Mouse (Mus musculus): ENCODE data around the gene Armcx4. TPM values are rescaled to one million over a fixed set of nuclear protein-coding genes. Genes with fewer than 3 reads are reported as not detected.
A peak's percentile ranks its signal among the peaks of the same experiment; 100 is the strongest.
"Not testable (repeated sequence)": the region's sequence is repeated elsewhere in the genome, so short reads cannot be mapped to it uniquely, and the experiment has no call there.

The Armcx4 gene
- polyA plus RNA-seq, 2 experiments, result 0.36 to 1.3 TPM

GRCm38 (mm10) chrX:134717752-134718308 is 31.5 kb downstream of the Armcx4 start, which contains the start of gene Armcx1:
Armcx1 (plus strand) TSS chrX:134717963.
- TF ChIP-seq EP300 (IDR thresholded peaks at IDR 0.05; ENCODE audit: low read depth), result no peak
- no peak for TF ChIP-seq CTCF (IDR thresholded peaks at IDR 0.05; ENCODE audit: low read depth)
- Histone ChIP-seq H3K27me3 (ENCODE audit: control insufficient read depth, insufficient read depth, low read length) (no peaks in the 10 kb centered on the region), H3K36me3 (replicated peaks; ENCODE audit: control insufficient read depth, insufficient read depth, low read depth) (no peaks in the 10 kb centered on the region), H3K4me2 (ENCODE audit: low read depth) (peak within 1 kb of the TSS; percentile 74), H3K4me3 (ENCODE audit: insufficient read depth in 1 of 2, low read depth in 2 of 2, low read length in 2 of 2) (peak within 1 kb of the TSS; percentile 53 to 90), H3K9me3 (ENCODE audit: control insufficient read depth, low read length) (no peaks in the 10 kb centered on the region), H3K9ac (replicated peaks) (peak within 1 kb of the TSS; percentile 54), H3K27ac (no peak within 1 kb of the TSS), H3K4me1 (replicated peaks; ENCODE audit: control insufficient read depth in 2 of 2, insufficient read depth in 2 of 2, low read length in 1 of 2) (peaks cover 0 to 2% of the 10 kb centered on the region in 2 experiments; a peak in 1 of 4 replicates)
- WGBS (ENCODE audit: insufficient replicate concordance), result 12% methylated on average over 16 of the region's 16 CpGs
- ATAC-seq (ENCODE audit: insufficient read depth) (peak; percentile 86), DNase-seq (ENCODE audit: low read depth in 3 of 3, low spot score in 3 of 3) (peak in 2 of 3 experiments; percentile 25 to 27)

- H3K27ac ChIP-seq, result no peak overlapping the region
- H3K4me1 ChIP-seq (replicated peaks; ENCODE audit: control insufficient read depth in 2 of 2, insufficient read depth in 2 of 2, low read length in 1 of 2), result peaks cover 0 to 2% of the 10 kb centered on the region in 2 experiments; a peak in 1 of 4 replicates
- ATAC-seq (ENCODE audit: insufficient read depth) (peak; percentile 63), DNase-seq (ENCODE audit: low read depth in 3 of 3, low spot score in 3 of 3) (peak in 1 of 3 experiments; percentile 19)
- 20% methylated on average over 14 of the region's 14 CpGs for WGBS (ENCODE audit: insufficient replicate concordance)
- no peaks in the 10 kb centered on the region for H3K9me3 ChIP-seq (ENCODE audit: control insufficient read depth, low read length)
- peak overlapping the region; percentile 53 to 90 for H3K4me3 ChIP-seq (ENCODE audit: insufficient read depth in 1 of 2, low read depth in 2 of 2, low read length in 2 of 2)
- no peaks in the 10 kb centered on the region for H3K36me3 ChIP-seq (replicated peaks; ENCODE audit: control insufficient read depth, insufficient read depth, low read depth)
- H3K27me3 ChIP-seq (ENCODE audit: control insufficient read depth, insufficient read depth, low read length), result no peaks in the 10 kb centered on the region
- peak overlapping the region; percentile 54 for H3K9ac ChIP-seq (replicated peaks)
- TF ChIP-seq EP300 (IDR thresholded peaks at IDR 0.05; ENCODE audit: low read depth) (no peak), CTCF (IDR thresholded peaks at IDR 0.05; ENCODE audit: low read depth) (no peak)
- H3K4me2 ChIP-seq (ENCODE audit: low read depth), result peak overlapping the region; percentile 74
Observed at GRCm38 (mm10) chrX:134718524-134718923, 32.2 kb downstream of the Armcx4 start.

- not testable (repeated sequence) for H3K4me3 ChIP-seq (ENCODE audit: insufficient read depth in 1 of 2, low read depth in 2 of 2, low read length in 2 of 2); H3K27ac ChIP-seq; H3K36me3 ChIP-seq (replicated peaks; ENCODE audit: control insufficient read depth, insufficient read depth, low read depth); H3K4me1 ChIP-seq (replicated peaks; ENCODE audit: control insufficient read depth in 2 of 2, insufficient read depth in 2 of 2, low read length in 1 of 2); ATAC-seq (ENCODE audit: insufficient read depth); H3K27me3 ChIP-seq (ENCODE audit: control insufficient read depth, insufficient read depth, low read length); H3K4me2 ChIP-seq (ENCODE audit: low read depth); H3K9me3 ChIP-seq (ENCODE audit: control insufficient read depth, low read length); DNase-seq (ENCODE audit: low read depth in 3 of 3, low spot score in 3 of 3); H3K9ac ChIP-seq (replicated peaks)
- WGBS (ENCODE audit: insufficient replicate concordance), result 64% methylated on average over 1 of the region's 2 CpGs
Observed at GRCm38 (mm10) chrX:134723762-134724161, 37.4 kb downstream of the Armcx4 start.

DNA sequence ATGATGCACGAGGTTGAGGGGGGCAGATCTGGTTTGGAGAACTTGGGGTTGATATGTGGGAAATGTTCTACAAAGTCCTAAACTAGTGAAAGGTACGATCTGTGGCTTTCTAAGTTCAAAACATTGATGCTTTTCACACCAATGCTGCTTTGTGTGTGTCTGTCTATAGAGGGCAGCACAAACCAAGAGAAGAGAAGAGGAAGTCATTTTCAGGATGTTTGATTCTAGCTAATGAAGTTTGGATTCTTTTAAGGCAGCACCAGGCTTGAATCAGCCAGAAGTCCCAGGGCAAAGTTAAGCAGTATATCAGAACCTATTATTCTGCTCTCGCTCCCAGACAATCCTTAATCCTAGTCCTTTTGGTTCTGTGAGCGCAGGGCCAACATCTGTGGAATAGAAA is 43.5 kb downstream of the Armcx4 start:
- ATAC-seq (ENCODE audit: insufficient read depth), result no peak
- Histone ChIP-seq H3K27me3 (ENCODE audit: control insufficient read depth, insufficient read depth, low read length) (no peaks in the 10 kb centered on the region), H3K27ac (no peak overlapping the region), H3K9ac (replicated peaks) (no peak overlapping the region), H3K4me2 (ENCODE audit: low read depth) (no peak overlapping the region), H3K36me3 (replicated peaks; ENCODE audit: control insufficient read depth, insufficient read depth, low read depth) (no peaks in the 10 kb centered on the region), H3K4me1 (replicated peaks; ENCODE audit: control insufficient read depth in 2 of 2, insufficient read depth in 2 of 2, low read length in 1 of 2) (no peaks in the 10 kb centered on the region), H3K4me3 (ENCODE audit: insufficient read depth in 1 of 2, low read depth in 2 of 2, low read length in 2 of 2) (no peak overlapping the region), H3K9me3 (ENCODE audit: control insufficient read depth, low read length) (no peaks in the 10 kb centered on the region)
- 25% methylated on average over 4 of the region's 4 CpGs for WGBS (ENCODE audit: insufficient replicate concordance)
- no peak for DNase-seq (ENCODE audit: low read depth in 3 of 3, low spot score in 3 of 3)
- no peak for TF ChIP-seq EP300 (IDR thresholded peaks at IDR 0.05; ENCODE audit: low read depth)
- peak; percentile 48; the same call in 1 of the 2 replicates for TF ChIP-seq CTCF (IDR thresholded peaks at IDR 0.05; ENCODE audit: low read depth)

DNA sequence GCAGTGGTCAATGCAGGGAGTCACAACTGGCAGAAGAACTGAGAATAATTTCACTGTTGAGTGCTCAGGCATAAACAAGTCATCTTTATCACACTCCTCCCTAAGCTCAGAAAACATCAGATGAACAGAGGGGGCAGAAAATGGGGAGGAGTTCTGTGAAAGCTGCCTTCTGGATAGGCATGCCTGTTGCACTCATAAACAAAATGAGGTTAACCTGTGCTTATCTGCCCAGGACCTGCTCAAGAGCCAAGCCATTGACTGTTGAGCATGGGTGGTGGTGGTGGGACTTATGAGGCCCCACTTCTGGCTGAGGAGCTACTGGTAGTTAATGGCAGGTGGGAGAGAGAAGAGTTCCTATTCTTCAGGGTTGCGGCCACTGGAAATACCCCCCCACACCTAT is 51.5 kb downstream of the Armcx4 start:
- ATAC-seq (ENCODE audit: insufficient read depth), result peak; percentile 43; the same call in 1 of the 2 replicates
- Histone ChIP-seq H3K9me3 (ENCODE audit: control insufficient read depth, low read length) (no peaks in the 10 kb centered on the region), H3K4me1 (replicated peaks; ENCODE audit: control insufficient read depth in 2 of 2, insufficient read depth in 2 of 2, low read length in 1 of 2) (peaks cover 0 to 10% of the 10 kb centered on the region in 2 experiments; a peak in 2 of 4 replicates)

More for the DNA sequence above, 51.5 kb downstream of the Armcx4 start:
- Histone ChIP-seq H3K9ac (replicated peaks) (no peak overlapping the region), H3K4me3 (ENCODE audit: insufficient read depth in 1 of 2, low read depth in 2 of 2, low read length in 2 of 2) (no peak overlapping the region), H3K4me2 (ENCODE audit: low read depth) (no peak overlapping the region), H3K27me3 (ENCODE audit: control insufficient read depth, insufficient read depth, low read length) (no peaks in the 10 kb centered on the region), H3K27ac (no peak overlapping the region), H3K36me3 (replicated peaks; ENCODE audit: control insufficient read depth, insufficient read depth, low read depth) (no peaks in the 10 kb centered on the region)
- TF ChIP-seq EP300 (IDR thresholded peaks at IDR 0.05; ENCODE audit: low read depth), result no peak
- no peak for TF ChIP-seq CTCF (IDR thresholded peaks at IDR 0.05; ENCODE audit: low read depth)
- no peak for DNase-seq (ENCODE audit: low read depth in 3 of 3, low spot score in 3 of 3)
- WGBS (ENCODE audit: insufficient replicate concordance), result 58% methylated on average over 1 of the region's 1 CpGs

Measured in liver, embryonic 14.5 days (tissue).